Mouse (Mus musculus): ENCODE measurements around the gene Pirb.
A peak's percentile ranks its signal among the peaks of the same experiment; 100 is the strongest.
"Not testable (repeated sequence)": the region's sequence is repeated elsewhere in the genome, so short reads cannot be mapped to it uniquely, and the experiment has no call there.

Pirb gene

DNA sequence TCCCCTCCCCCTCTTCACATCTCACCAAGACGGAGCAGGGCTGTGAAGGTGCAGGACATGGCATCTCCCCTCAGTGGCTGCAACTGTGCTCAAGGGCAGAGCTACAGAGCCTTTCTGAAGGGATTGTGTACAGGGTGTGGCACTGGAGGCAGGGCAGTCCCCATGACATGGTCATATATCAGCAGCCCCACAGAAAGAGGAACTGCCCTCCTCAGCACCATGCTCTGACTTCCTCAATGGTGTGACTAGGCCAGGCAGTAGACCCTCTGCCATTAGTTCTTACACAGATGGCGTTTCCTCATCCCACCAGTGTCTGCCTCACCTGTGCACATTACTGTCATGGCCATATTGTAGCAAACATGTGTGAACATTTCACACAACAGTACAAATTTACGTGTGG lies at the start of gene Pirb:
Gene Pirb (minus strand): TSS at position 124 of the 400 bp plus-strand sequence.
- DNase-seq (ENCODE audit: extremely low read depth, insufficient read length, low spot score) = not testable (repeated sequence)

DNA sequence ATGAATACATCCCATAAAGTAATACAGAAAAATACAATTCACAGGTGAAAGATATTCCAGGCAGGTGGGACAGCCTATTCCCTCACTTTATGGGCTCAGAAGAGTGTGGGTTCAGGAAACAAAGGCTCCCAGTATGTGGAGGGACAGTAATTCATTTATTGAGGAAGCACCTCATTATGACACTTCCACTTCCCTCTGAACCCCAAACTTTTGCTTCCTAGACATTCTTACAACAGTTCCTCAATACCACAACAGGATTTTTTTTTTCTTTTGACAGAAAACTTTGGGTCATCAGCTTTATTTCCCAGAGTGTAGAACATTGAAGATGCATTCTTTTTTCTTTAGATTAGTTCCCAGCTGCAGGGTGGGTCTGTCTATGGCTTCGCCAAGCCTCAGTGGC lies 12.5 kb upstream of the Pirb start:
- not testable (repeated sequence) for DNase-seq (ENCODE audit: extremely low read depth, insufficient read length, low spot score)

DNA sequence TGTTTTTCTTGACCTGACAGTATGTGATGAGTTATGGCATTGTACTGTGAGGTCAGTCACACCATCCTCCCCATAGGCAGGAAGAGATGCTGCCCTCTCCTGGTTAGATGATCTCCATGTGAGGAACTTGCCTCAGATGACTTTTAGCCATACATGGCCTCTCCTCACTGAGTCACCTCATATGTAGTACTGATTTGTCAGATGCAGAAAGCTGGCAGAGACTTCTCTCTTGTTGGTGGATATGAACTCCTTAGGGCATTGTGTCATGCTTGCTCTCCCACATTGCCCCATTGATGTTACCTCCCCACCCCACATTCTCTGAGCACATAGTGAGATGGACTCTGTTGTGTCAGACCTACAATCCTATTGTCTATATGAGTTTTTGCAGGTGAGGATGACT lies 5.3 kb upstream of the Pirb start:
- not testable (repeated sequence) for DNase-seq (ENCODE audit: extremely low read depth, insufficient read length, low spot score)

DNA sequence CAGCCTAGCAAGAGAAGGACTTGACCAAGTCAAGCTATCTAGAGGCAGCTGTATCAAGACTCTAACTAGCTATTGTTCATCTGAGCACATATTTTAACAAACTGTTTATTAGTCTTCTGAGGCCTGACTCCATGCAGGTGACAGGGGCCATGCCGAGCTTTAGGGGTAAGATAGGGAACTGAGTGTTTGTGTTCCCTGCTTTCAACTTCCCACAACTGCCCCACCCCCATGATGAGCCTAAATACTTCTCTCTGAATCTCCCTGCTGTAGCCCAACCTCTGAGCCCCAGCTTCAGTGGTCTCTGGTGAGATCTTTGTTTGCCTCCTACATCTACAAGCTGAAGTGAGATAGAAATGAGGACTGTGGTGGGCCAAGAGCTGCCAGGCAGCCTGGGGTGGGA lies 4.9 kb downstream of the Pirb start:
- DNase-seq (ENCODE audit: extremely low read depth, insufficient read length, low spot score) = no peak

DNA sequence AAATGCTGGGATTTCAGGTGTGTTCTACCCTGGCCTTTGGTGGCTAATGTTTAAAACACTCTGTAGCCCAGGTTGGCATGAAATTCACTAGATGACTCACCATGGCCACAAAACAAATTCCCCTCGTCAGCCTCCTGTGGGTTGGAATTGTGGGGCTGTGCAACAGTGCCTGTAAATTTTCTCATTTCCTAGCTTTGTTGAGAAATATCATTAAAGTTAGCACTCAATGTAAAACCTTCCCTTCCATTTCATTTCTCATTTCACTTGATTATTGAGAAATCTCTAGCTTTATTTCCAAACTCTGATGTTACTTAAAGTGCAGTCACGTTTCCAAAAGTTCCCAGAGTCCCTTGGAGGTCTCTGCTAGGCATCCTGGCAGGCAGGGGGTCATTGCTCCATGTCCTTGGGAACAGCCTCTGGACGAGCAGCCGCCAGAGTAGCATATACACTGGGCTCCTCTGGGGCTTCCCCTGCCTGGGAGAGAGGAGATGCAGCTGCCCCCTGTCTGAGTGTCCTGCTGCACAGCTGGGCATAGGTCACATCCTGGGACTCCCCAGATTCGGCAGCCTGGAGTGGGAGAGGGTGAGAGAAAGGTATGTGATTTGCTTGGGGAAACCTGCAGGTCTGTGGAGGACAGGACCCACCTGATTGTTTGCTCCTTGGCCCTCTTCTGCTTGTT lies 7.8 kb downstream of the Pirb start:
- no peak for DNase-seq (ENCODE audit: extremely low read depth, insufficient read length, low spot score)

DNA sequence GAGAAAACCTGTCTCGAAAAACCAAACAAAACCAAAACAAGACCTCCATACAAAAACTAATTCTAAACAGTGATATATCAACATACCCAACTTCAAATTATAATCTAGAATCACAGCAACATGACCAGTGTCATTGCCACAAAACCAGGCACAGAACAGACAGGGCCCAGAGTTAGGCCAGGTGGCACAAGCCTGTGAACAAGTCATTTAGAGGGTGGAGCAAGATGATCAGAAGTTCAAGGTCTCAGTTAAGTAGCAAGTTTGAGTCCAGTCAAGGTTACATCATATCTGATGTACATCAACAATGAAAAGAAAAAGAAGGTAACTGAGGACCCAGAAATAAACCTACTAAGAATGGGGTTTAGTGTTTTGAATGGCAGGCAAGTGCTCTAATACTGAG lies 11.2 kb downstream of the Pirb start:
- DNase-seq (ENCODE audit: extremely low read depth, insufficient read length, low spot score) = peak; percentile 19

DNA sequence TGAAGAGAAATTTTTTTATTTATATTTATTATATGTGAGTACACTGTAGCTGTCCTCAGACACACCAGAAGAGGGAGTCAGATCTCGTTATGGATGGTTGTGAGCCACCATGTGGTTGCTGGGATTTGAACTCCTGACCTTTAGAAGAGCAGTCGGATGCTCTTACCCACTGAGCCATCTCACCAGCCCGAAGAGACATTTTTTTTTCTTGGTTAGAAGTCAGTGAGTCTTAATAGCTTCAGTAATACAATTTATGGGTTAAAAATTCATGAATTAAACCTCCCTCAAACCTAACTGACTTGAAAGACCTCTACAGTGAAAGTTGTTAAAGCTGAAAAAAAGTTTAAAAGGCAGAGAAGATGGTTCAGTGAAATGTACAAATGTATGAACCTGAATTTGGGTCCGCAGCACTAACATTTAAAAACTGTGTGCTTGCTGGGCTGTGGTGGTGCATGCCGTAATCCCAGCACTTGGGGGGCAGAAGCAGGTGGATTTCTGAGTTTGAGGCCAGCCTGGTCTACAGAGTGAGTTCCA lies 11.7 kb downstream of the Pirb start:
- DNase-seq (ENCODE audit: extremely low read depth, insufficient read length, low spot score) = peak; percentile 35

DNA sequence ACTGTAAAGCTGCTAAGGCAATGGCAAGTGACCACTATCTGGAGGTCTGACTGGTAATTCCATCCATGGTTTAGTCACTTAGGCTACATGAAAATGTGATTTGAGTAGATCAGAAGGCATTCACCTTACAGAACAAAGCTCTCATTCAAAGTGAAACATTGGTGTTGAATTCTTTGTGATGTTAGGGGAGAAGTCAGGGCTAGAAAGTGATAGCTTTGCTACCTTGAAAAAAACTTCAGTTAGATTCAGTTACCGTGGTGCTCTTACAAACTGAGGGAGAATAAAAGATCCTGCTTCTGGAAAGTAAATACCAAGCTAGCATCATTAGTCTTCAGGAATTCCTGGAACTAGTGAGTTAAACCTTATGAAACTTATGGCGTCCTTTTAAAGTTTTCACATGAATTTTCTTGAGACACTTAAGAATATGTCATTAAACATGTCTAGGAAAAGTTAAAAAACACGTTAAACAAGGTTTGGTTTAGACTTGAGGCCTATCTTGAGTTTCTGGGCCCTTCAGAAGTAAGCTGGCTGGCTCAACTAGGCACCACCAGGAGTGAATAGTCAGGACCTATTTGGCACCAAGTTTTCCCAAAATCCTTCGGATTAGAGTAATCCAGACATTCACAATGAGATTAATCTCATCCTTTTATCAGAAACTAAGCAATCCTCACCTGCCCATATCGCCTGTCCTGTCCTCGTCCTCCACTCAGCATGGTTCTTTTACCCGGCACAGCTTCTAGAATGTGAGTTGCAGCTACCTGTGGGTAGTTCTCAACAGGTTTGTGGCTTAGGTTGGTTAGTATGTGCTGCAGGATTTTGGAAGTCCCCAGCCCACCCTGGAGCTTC lies 12.4 kb downstream of the Pirb start:
- peak; percentile 14 for DNase-seq (ENCODE audit: extremely low read depth, insufficient read length, low spot score)

DNA sequence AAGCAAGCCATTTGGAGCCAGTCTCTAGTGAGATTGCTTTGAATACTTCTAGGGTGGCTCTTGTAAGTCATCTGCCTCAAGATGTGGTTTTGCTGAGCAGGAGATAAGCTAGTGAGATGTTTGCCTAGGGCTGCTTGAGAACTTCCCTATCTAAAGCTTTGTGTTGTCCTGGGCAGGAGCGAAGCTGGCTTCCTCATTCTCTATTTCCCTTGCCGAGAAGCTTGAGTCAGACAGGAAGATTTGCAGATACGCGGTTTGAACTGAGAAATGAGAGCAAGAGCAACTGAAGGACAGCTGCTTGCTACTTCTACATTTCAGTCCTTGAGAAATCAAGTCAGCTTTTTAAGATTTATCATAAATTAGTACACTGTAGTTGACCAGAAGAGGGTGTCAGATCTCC lies 13.2 kb downstream of the Pirb start:
- DNase-seq (ENCODE audit: extremely low read depth, insufficient read length, low spot score) = no peak

DNA sequence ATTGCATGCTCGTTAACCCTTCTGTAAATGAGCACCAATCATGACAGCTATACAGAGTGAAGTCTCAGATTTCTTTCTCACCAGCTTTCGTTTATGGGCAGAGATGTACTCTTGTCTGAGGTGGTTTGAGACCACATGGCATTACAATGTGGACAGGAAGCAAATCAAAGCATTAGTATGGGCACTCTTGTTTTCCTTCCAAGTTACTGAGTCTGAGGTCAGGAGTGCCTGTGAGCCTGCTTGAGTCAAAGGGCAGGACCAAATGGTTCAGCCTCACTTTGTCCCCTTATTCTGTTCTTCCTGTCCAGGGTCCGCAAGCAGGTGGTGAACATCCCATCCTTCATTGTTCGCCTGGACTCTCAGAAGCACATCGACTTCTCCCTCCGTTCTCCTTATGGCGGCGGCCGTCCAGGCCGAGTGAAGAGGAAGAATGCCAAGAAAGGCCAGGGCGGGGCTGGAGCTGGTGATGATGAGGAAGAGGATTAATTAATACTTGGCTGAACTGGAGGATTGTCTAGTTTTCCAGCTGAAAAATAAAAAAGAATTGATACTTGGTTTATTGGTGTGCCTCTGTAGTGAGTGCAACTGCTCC lies 13.8 kb downstream of the Pirb start:
- peak; percentile 30 for DNase-seq (ENCODE audit: extremely low read depth, insufficient read length, low spot score)

DNA sequence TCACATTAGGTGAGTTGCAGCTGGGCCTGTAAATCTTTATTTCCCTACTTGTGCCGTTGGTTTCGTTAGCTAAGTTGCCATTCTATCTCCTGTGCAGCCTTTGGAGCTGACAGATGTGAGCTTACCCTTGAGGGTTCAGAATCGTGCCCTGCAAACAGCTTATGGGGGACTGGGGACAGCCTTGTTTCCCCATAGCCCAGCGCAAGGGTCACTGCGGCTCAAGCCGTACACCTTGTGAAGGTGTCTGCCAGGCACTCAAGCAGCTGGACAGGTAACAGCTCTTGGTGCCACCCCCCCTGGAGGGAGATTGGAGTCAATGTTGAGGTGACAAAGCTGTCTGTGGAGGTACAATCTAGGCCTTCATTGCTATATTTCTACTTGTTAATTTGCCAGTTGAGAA lies 14.3 kb downstream of the Pirb start:
- peak; percentile 11 for DNase-seq (ENCODE audit: extremely low read depth, insufficient read length, low spot score)

DNA sequence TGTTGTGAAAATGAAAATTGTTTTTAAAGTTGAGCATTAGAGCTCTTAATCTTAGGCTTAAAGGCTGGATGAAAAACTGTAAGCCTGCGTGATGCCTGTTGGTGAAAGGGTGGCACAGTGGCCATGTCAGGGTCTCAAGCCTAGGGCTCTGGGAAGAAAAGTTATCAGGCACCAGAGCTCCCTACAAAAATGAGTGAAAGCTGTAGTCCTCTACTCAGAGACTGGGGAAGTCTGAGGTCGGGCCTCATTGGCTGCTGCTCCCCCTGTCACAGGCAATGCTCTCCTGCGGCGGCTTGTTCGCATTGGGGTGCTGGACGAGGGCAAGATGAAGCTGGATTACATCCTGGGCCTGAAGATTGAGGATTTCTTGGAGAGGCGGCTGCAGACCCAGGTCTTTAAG lies 14.7 kb downstream of the Pirb start:
- not testable (repeated sequence) for DNase-seq (ENCODE audit: extremely low read depth, insufficient read length, low spot score)

DNA sequence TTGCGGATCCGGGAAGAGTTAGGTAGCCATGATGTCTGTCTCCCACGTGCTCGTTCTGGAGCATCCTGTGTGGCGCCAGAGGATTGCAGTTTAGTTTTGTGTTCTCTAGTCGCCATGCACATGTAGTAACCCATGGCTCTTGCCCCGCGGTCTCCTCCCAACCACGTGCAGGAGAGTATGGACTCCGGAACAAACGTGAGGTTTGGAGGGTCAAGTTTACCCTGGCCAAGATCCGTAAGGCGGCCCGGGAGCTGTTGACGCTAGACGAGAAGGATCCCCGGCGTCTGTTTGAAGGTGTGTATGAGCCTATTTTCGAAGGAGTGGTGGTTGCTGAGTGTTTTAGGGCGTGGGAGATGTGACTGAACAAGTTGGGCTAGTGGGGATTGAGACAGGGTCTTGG lies 15.7 kb downstream of the Pirb start:
- DNase-seq (ENCODE audit: extremely low read depth, insufficient read length, low spot score) = no peak

DNA sequence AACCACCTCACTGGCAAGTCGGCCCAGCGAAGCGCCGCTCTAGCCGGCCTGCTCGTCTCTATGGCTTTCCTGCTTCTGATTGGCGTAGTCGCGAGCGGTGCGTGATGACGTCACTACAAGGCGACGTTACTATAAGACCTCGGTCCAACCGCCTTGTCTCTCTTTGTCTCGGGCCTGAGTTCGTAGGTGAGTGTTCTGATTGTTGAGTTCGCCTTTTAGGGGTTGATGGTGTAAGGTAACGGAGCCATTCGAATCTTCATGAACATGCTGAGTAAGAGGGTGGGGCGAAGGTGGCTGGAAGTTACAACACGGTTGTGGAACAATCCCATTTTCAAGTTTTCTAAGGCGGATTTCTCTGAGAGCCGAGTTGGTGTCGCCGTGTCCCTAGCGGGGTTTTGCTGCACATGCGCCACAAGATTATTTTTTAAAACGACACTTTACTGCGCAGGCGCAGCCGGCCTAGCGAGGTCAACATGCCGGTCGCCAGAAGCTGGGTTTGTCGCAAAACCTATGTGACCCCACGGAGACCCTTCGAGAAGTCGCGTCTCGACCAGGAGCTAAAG lies 16.2 kb downstream of the Pirb start, which contains the start of gene Rps9:
Gene Rps9 (plus strand): TSS at position 115 of the 563 bp plus-strand sequence.
- peak; percentile 81 for DNase-seq (ENCODE audit: extremely low read depth, insufficient read length, low spot score)

DNA sequence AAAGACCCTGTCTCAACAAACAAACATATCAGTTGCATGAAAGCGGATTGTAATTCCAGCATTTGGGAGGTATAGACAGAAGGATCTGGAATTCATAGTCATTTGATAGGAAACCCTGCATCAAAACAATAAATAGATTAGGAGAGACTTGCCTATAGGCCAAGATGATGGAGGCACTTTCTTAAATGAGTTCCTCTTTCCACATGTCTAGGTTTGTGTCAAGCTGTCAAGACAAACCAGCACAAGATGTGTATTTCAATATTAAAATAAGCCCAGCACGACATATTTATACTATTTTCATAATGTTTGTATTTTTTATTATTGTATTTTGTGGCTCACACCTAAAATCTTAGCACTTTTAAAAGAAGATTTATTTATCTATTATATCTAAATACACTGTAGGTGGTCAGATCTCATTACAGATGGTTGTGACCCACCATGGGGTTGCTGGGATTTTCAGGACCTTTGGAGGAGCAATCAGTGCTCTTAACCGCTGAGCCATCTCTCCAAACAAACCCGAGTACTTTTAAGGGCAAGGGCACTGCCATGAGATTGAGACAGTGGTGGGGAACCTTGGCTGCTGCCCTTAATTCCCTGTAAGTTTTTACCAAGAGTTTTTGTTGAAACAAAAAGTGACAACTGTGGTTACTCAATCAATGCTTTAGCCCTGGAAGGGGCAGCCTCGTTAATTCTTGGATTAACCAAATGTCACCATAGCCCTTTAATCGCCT lies 16.9 kb downstream of the Pirb start:
- DNase-seq (ENCODE audit: extremely low read depth, insufficient read length, low spot score) = no peak

DNA sequence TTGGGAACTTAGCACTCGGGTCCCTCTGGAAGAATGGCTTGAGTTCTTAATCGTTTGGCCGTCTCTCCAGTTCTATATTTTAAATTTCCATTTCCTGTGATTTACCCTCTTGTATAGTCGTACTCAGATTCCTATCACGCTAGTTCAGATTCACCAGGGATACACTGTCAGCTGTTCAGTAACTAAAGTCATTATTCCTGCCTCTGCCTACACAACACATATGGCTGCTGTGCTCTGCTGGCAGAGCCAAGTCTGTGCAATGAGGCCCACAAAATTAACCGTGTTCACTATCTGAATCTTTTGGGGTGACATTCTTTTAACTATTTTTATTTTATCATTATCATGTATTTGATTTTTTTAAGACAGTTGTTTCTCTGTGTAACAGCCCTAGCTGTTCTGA lies 21.7 kb downstream of the Pirb start:
- DNase-seq (ENCODE audit: extremely low read depth, insufficient read length, low spot score) = no peak

DNA sequence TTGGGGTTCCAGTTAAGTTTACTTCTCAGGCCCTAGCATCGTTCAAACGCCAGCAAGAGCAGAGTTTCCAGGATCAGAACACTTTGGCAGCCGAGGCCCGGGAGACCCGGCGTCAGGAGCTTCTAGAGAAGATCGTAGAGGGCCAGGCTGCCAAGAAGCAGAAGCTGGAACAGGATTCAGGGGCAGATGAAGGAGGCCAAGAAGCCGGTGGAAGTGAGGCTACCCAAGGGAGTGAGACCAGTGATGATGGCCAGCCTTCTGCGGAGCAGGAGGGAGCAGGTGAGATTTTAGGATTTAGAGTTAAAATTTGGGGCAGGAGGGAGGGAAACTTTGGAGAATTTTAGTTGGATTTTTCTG lies 25.3 kb downstream of the Pirb start:
- DNase-seq (ENCODE audit: extremely low read depth, insufficient read length, low spot score) = not testable (repeated sequence)

DNA sequence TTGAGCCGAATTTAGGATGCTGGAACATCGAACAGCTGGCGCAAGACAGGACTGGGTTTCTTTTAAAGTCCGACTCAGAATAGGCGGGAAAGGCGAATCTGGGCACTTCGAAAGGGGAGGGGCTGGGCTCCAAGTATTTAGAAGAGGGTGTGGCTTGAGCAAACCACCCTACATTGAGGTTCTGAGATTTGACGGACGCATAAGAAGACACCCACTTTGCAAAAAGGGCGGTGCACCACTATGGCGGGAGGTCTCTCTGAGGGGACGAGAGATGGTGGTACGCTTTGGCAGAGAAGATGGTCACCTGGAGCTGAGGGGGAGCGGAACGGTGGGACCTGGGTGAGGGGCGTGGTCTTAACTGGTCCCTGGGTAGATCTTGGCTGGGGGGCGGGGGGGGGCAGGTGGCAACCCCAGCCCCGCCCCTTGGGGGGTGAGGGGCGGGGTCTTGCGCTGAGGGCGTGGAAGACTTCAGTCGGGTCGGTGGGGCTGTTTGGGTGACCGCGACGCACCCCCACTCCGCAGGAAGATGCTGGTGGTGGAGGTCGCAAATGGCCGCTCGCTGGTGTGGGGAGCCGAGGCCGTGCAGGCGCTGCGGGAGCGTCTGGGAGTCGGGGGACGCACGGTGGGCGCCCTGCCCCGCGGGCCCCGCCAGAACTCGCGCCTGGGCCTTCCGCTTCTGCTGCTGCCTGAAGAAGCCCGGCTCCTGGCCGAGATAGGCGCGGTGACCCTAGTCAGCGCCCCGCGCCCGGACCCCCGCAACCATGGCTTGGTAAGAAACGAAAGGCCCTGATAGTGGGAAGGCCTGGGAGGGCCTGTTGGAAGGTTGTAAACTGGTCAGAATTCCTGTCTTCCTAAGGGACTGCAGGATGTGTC lies 25.9 kb downstream of the Pirb start:
- peak; percentile 91 for DNase-seq (ENCODE audit: extremely low read depth, insufficient read length, low spot score)

DNA sequence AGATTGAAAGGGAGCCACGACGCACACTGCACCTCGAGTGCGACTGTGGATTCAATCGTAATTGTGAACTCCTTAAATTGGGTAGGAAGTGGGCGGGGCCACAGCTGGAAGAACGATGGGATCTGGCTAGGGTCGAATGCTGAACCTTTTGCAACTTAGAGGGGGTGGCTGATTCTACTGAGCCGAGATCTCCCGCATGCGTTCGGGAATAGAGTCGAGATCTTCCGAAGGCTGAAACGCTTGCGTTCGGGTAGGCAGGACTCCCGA lies 26.4 kb downstream of the Pirb start:
- DNase-seq (ENCODE audit: extremely low read depth, insufficient read length, low spot score) = no peak

Measured in 3134 (cell line).